7 mouse cellular contexts compared by ENCODE assay signal in the genomic region with DNA sequence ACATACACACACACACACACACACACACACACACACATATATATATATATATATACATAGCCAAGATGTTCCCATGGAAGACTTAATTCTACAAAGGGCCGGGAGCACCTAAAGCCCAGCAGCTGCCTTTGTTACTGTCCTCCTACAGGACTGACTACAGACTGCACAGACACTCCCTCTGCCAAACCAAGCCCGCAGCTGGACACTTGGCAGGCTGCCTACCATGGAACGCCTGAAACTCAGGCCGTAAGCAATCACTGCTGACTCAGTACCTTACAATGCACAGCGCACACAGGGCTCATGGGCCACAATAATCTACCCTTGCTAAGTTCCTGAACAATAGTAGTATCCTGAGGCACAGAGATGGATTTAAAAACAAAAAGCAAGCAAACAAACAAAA.
DNase-seq lines count a peak whose midpoint lies in the region; ATAC-seq lines count a peak whose summit lies in the region.

No protein-coding gene starts in this region.

- H3K27me3 ChIP-seq in heart, embryonic 10.5 days (ENCODE audit: insufficient read depth, poor library complexity, severe bottlenecking), result no peaks in the 10 kb centered on the region
- H3K27me3 ChIP-seq in kidney, embryonic 14.5 days (ENCODE audit: control insufficient read depth, insufficient read depth, low read length), result no peaks in the 10 kb centered on the region
- no peaks in the 10 kb centered on the region for H3K27me3 ChIP-seq in limb, embryonic 13.5 days

- H3K4me2 ChIP-seq in kidney, embryonic 14.5 days (replicated peaks; ENCODE audit: low read depth, low read length), result no peak overlapping the region
- no peak overlapping the region for H3K4me2 ChIP-seq in limb, embryonic 13.5 days (replicated peaks)

- peak; percentile 87 for DNase-seq in adrenal gland, postnatal 10 days
- DNase-seq in cerebellum, postnatal 4 days (ENCODE audit: low spot score in 2 of 2), result peak; percentile 68 to 90
- DNase-seq in heart, embryonic 10.5 days (ENCODE audit: low spot score), result peak; percentile 88
- peak; percentile 63 for DNase-seq in ovary, postnatal 10 days (ENCODE audit: low spot score)

- no peak overlapping the region for H3K4me3 ChIP-seq in heart, embryonic 10.5 days
- no peak overlapping the region for H3K4me3 ChIP-seq in kidney, embryonic 14.5 days (ENCODE audit: low read length)
- H3K4me3 ChIP-seq in limb, embryonic 13.5 days, result no peak overlapping the region

- no peaks in the 10 kb centered on the region for H3K36me3 ChIP-seq in heart, embryonic 10.5 days
- no peaks in the 10 kb centered on the region for H3K36me3 ChIP-seq in kidney, embryonic 14.5 days (ENCODE audit: control insufficient read depth, insufficient read depth, low read length)
- H3K36me3 ChIP-seq in limb, embryonic 13.5 days, result no peaks in the 10 kb centered on the region

- no peak overlapping the region for H3K9ac ChIP-seq in kidney, embryonic 14.5 days (ENCODE audit: low read depth, low read length)
- no peak overlapping the region for H3K9ac ChIP-seq in limb, embryonic 13.5 days

- 43% methylated on average over 5 of the region's 5 CpGs for WGBS in heart, embryonic 10.5 days
- 37% methylated on average over 5 of the region's 5 CpGs for WGBS in kidney, embryonic 14.5 days
- WGBS in limb, embryonic 13.5 days, result 50% methylated on average over 5 of the region's 5 CpGs

- peak; percentile 71 for ATAC-seq in kidney, embryonic 14.5 days (ENCODE audit: low FRiP score, low TSS enrichment)
- peak; percentile 85 for ATAC-seq in limb, embryonic 13.5 days (ENCODE audit: low FRiP score, low read depth)
- no peak for ATAC-seq in inflammation-experienced regulatory T-cells, adult 6 months

- H3K27ac ChIP-seq in heart, embryonic 10.5 days, result no peak overlapping the region
- H3K27ac ChIP-seq in kidney, embryonic 14.5 days (ENCODE audit: low read depth, low read length), result no peak overlapping the region
- H3K27ac ChIP-seq in limb, embryonic 13.5 days, result no peak overlapping the region

- peaks cover 10% of the 10 kb centered on the region; the same call in 1 of the 2 replicates for H3K4me1 ChIP-seq in heart, embryonic 10.5 days
- H3K4me1 ChIP-seq in kidney, embryonic 14.5 days (ENCODE audit: control insufficient read depth, insufficient read depth, low read length), result no peaks in the 10 kb centered on the region
- H3K4me1 ChIP-seq in limb, embryonic 13.5 days, result peaks cover 6% of the 10 kb centered on the region

- H3K9me3 ChIP-seq in heart, embryonic 10.5 days, result no peaks in the 10 kb centered on the region
- H3K9me3 ChIP-seq in kidney, embryonic 14.5 days (ENCODE audit: control insufficient read depth, low read length), result no peaks in the 10 kb centered on the region
- H3K9me3 ChIP-seq in limb, embryonic 13.5 days, result no peaks in the 10 kb centered on the region
